Mouse (Mus musculus) liver, embryonic 16.5 days (tissue): ENCODE measurements at regions not wholly inside any gene's neighbourhood (a gene's known extent, or its start where the extent isn't known, plus 50 kb on each side); places are given as distances from the start of the nearest gene placed in this dataset.
"Not testable (repeated sequence)": the region's sequence is repeated elsewhere in the genome, so short reads cannot be mapped to it uniquely, and the experiment has no call there.

Experiments used
- ATAC-seq: fragments of 200-750 bp; cut with Nextera tagmentation; 2 replicates; pipeline ENCODE4 v1.8.0; 2017; ENCODE audit warnings: low read depth, mild to moderate bottlenecking, moderate number of reproducible peaks, moderate library complexity
- H3K27ac ChIP-seq: fragments of 300-500 bp; sonication (generic); 2 replicates; pipeline ENCODE4 v1.5.1; 2014; ENCODE audit warnings: mild to moderate bottlenecking, low read length
- H3K27me3 ChIP-seq: fragments of 300-500 bp; sonication (generic); 2 replicates; pipeline ENCODE4 v1.6.1; 2014; ENCODE audit warnings: low read depth, low read length, mixed read lengths; ENCODE audit not compliant: control insufficient read depth, insufficient read depth
- H3K36me3 ChIP-seq: fragments of 300-500 bp; sonication (generic); 2 replicates; pipeline ENCODE4 v1.6.1; 2014; ENCODE audit warnings: mild to moderate bottlenecking; ENCODE audit not compliant: control insufficient read depth, insufficient read depth
- H3K4me1 ChIP-seq: fragments of 300-500 bp; sonication (generic); 2 replicates; pipeline ENCODE4 v1.6.1; 2014; ENCODE audit warnings: low read depth, low read length, mixed read lengths; ENCODE audit not compliant: control insufficient read depth
- H3K4me2 ChIP-seq: fragments of 300-500 bp; sonication (generic); 2 replicates; pipeline ENCODE4 v1.6.1; 2014; ENCODE audit warnings: low read depth, low read length, mixed read lengths
- H3K4me3 ChIP-seq: fragments of 300-500 bp; sonication (generic); 2 replicates; pipeline ENCODE4 v1.5.1; 2014; ENCODE audit warnings: low read depth, mild to moderate bottlenecking, low read length
- H3K9ac ChIP-seq: fragments of 300-500 bp; sonication (generic); 2 replicates; pipeline ENCODE4 v1.6.1; 2014; ENCODE audit warnings: low read depth, low read length
- H3K9me3 ChIP-seq: fragments of 300-500 bp; sonication (generic); replicated peaks from 2 replicates; pipeline ENCODE4 v1.6.1; 2016; ENCODE audit warnings: low read length; ENCODE audit not compliant: control insufficient read depth
- WGBS: fragments of 180-500 bp; shearing (Covaris S2); extraction: QIAGEN DNeasy Blood & Tissue Kit; methylation state at CpG from one replicate; pipeline ENCODE4 v1.1.7; 2014; ENCODE audit not compliant: insufficient replicate concordance; 5-methylcytosine and 5-hydroxymethylcytosine counted together

- not testable (repeated sequence) for H3K9ac ChIP-seq, H3K27me3 ChIP-seq, H3K4me1 ChIP-seq, H3K4me2 ChIP-seq, H3K4me3 ChIP-seq, H3K27ac ChIP-seq, H3K36me3 ChIP-seq, H3K9me3 ChIP-seq
- 2% methylated on average over 26 of the region's 65 CpGs for WGBS
- ATAC-seq: peak; percentile 95
Observed at GRCm38 (mm10) chr5:108903134-108903923, 50.9 kb upstream of the Vmn2r9 start.
